Mouse (Mus musculus): ENCODE measurements at regions not wholly inside any gene's neighbourhood (a gene's known extent, or its start where the extent isn't known, plus 50 kb on each side); places are given as distances from the start of the nearest gene placed in this dataset.
A peak's percentile ranks its signal among the peaks of the same experiment; 100 is the strongest.

- no peak for DNase-seq (ENCODE audit: extremely low spot score in 1 of 2, low spot score in 1 of 2)
Observed at GRCm38 (mm10) chr10:9490416-9490815, 184.6 kb downstream of the Samd5 start.

DNA sequence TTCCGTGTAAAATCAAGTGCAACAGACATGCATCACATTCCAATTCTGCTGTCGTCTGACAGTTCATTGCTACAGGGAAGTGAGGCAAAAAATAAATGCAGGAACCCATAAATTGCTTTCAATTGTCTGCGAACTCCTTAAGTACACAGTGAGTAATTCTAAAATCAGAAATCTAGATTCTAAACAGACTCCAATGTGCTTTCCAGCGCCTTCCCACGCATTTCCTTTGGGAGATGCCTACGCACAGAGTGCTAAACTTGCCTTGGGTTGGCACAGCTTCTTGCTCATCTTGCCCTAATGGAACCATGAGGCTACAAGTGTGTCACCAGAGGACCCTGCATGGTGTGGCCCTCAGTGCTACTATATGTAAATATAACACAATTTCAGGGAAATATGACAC, 212.6 kb downstream of the Samd5 start:
- peak; percentile 54 to 72 for DNase-seq (ENCODE audit: extremely low spot score in 1 of 2, low spot score in 1 of 2)

- DNase-seq (ENCODE audit: extremely low spot score in 1 of 2, low spot score in 1 of 2) = no peak
Observed at GRCm38 (mm10) chr10:9459145-9459544, 215.9 kb downstream of the Samd5 start.

DNA sequence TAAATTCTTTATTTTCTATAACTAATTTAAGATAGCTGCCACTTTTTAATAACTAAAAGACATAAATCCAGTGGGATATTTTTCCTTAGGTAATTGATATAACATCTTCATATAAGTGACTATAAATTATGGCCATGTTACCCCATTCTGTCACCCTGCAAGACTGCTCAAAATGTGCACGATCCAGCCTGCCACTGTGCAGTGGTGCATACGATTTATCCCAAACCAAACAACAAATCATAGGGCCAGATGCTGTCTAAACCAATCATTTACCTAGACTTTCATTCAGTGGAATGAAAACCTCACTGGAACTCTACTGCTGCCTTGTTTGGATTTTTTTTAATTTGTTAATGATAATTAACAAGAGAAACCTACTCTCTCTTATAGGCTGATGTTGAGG, 216.5 kb downstream of the Samd5 start:
- no peak for DNase-seq (ENCODE audit: extremely low spot score in 1 of 2, low spot score in 1 of 2)

DNA sequence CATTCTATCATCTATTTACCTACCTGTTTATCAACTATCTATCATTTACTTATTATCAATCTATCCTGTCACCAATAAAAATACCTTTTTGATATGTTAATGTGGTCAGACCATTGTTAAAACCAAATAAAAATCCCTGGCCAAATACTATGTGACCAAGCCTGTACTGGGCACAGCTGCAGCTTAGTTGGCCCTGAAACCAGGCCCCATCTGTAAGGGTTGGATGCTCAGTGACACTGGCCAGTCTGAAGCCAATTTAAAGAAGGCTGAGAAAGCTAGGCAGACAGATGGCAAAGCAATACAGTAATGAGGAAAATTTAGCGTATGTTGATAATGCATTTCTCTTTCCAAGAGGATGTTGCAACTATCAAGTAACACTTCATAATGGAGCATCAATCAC, 217.8 kb downstream of the Samd5 start:
- DNase-seq (ENCODE audit: extremely low spot score in 1 of 2, low spot score in 1 of 2) = no peak

- no peak for DNase-seq (ENCODE audit: extremely low spot score in 1 of 2, low spot score in 1 of 2)
Observed at GRCm38 (mm10) chr10:9439072-9439471, 235.9 kb downstream of the Samd5 start.

- no peak for DNase-seq (ENCODE audit: extremely low spot score in 1 of 2, low spot score in 1 of 2)
Observed at GRCm38 (mm10) chr10:9438366-9438765, 236.6 kb downstream of the Samd5 start.

DNA sequence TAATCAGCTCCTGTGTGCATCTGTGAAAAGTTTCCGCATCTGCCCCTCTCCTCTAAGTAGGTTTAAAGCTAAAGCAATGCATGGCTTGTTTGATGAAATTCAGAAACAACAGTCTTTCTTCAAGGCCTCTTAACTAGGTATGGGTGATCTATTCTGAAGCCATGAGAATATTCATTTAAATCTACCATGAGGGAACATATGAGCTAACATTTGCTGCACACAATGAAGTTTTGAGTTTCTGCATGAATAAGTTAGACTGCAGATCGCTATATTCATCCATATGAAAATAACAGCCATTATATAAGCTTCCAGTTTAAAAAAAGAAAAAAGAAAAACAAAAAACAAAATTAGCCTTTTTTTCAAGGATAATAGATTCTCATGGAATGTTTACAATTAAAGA, 245.9 kb downstream of the Samd5 start:
- DNase-seq (ENCODE audit: extremely low spot score in 1 of 2, low spot score in 1 of 2) = peak in 1 of 2 experiments; percentile 9

GRCm38 (mm10) chr10:9420741-9421140, 254.3 kb downstream of the Samd5 start:
- no peak for DNase-seq (ENCODE audit: extremely low spot score in 1 of 2, low spot score in 1 of 2)

GRCm38 (mm10) chr10:9416685-9417084, 258.3 kb downstream of the Samd5 start:
- peak in 1 of 2 experiments; percentile 46 for DNase-seq (ENCODE audit: extremely low spot score in 1 of 2, low spot score in 1 of 2)

DNA sequence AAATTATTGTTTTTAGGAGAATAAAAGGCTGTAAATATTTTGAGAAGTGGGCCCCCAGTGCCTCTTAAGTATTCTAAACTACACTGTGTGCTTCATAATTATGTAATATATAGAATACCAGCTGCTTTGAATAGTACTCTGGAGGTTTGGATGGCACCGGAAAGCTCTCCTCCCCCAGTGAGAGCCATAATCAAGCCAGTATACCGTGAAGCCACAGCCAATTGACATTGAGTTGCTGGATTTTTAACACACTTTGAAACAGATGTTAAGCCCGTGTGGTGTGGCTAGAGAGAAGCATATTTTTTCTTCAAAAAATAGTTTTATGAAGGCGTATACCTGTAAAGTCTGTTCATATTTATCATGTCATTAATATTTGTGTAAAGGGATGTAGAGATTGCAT, 268.9 kb downstream of the Samd5 start:
- no peak for DNase-seq (ENCODE audit: extremely low spot score in 1 of 2, low spot score in 1 of 2)

DNA sequence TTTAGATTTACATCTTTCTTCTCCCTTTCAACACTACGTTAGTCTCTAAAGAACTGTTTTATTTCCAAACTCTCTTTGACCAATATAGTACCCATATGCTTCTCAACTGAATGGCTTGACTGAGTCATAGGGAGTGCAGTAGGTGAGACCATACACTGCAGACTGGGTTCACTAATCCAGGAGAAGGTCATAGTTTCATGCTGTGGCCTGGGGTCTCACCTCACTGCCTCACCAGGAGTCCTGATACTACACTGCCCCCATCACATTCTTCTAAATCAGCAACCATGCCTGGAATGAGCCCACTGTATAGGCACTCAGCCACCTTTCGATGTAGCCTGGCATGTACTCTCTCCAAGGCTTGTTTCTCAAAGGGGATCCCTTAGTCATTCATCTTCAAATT, 269.6 kb downstream of the Samd5 start:
- no peak for DNase-seq (ENCODE audit: extremely low spot score in 1 of 2, low spot score in 1 of 2)

GRCm38 (mm10) chr10:9404963-9405362, 270.0 kb downstream of the Samd5 start:
- DNase-seq (ENCODE audit: extremely low spot score in 1 of 2, low spot score in 1 of 2) = no peak

DNA sequence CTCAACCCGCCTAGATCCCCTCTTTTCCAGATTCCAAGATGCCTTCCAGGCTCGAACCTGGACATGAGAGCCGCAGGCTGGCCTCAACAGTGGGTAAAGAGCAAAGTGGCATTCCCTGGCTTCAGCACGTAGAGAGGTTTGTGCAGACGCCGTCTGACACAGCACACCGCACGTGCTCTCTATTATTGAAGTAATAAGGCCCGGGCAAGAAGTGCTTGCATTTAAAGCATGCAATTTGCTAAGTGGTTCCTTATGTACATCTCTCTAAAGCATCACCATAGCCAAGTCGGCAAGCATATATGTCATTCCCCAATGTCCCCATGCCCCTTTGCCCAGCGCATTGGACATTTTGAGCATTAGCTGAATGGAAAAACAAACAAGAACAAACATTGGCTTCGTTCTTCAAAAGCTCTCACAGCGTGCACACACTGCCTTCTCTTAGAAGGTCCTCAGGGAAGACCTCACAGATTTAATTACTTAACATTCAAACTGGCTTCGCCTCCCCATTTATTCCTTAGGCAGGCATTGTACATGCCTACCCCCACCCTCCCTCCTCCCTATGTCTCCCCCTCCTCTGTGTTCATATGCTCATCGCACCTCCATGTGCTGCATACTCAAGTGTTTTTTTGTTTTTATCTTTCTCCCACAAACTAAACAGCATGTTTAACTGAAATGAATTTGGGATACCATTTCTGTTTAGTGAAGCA, 273.9 kb downstream of the Samd5 start:
- DNase-seq (ENCODE audit: extremely low spot score in 1 of 2, low spot score in 1 of 2) = no peak

DNA sequence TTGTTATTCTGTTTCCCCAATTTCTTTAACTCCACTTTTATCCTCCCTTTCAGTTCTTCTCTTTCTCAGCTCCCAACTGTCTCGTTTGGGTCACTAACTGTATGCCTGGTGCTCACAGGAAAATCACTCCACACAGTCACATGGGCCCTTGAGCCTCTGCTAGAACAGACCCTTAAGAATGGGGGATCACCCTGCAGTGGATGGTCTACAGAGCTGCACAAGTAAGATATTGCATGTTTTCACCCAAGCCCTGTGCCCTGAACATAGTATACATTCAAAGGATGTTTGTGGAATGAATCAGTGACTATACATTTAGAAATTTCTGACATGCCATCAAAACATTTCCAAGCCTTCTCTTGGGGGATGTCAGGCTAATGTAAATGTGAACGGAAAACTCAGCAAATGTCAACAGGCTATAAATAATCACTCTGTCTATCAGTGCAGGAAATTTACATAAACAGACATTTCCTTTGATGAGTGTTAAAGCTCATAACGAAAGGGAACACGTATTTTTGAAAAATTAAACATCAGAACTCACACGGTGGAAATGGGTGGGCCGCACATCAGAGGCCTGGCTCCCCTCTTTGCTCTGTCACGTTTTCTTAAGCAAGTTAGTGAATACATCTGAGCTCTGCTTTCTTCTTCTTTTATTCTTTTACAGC, 297.4 kb downstream of the Samd5 start:
- no peak for DNase-seq (ENCODE audit: extremely low spot score in 1 of 2, low spot score in 1 of 2)

DNA sequence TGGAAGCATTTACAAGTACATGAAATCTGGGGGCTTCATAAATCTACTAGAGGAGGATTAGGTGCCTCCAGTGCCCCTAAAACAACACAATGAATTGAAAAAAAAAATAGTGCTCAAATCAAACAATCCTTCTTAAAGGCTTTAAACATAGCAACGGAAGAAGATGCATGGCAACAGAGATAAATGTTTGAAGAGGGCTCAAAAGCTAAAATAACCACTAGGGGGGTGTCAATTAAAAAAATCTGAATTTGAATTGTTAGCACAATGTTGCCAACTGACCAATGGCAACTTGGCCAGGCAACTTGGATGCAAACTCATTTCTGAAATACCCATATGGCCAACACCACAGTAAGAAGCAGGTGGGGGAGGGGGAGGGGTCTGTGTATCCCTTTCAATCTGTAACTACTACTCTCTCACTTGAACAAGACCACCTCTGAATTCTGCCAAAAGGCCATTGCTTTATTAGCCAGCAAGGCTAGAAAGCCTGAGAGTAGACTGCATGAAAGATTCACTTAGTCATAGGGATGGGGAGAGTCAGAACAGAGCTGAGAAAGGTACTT, 312.6 kb downstream of the Samd5 start:
- DNase-seq (ENCODE audit: extremely low spot score in 1 of 2, low spot score in 1 of 2) = no peak

DNA sequence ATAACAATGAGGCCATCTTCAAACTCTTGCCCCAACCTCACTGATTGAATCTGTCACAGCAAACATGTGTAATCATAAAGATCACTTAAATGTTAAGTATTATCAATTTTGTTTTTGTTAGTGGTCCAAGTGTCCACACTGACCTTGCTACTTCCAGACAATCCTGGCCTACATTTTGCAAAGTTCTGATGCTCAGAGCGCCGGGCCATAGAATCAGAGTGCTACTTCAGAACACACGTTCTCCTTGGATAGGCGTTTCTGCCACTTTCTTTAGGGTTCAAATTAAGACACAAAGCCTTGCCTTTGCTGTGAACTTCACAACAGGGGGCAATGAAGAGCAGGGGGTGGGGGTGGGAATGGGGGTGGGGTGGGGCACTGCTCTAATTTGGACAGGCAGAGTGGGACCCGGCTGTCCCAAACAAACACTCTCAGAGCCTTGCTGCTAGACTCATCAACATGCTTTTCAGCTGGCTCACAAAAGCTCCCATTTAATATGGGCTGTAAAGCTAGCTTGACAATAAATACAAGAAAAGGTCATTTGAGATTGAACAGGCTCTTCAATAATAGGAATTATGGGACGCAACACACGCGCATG, 336.7 kb downstream of the Samd5 start:
- DNase-seq (ENCODE audit: extremely low spot score in 1 of 2, low spot score in 1 of 2) = no peak

DNA sequence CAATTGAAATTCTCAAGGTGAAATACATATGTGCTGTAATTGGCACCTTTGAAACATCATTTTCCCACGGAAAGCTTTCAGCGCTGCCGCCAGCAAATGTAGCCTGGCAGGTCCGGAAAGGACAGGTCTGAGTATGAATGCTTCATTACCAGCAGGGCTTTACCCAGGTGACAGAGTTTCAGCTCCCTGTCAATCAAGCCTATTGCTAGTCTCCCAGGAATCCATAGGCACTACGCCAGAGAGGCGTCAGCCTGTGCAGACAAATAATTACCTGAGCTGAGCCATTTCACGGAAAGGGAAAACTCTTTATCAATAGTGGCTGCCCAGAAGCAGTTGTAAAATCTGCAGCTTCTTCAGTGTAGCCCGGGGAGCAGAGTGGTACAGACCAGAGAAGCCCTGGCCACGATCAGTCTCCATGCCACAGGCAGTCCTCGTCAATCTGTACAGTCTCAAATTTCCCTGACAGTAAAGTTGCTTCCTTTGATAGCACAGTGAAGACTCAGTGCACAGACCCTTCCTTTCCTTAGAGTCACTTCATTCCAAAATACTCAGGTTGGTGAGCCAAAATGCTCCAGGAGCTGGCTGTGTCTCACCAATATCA, 340.7 kb downstream of the Samd5 start:
- no peak for DNase-seq (ENCODE audit: extremely low spot score in 1 of 2, low spot score in 1 of 2)

- no peak for DNase-seq (ENCODE audit: extremely low spot score in 1 of 2, low spot score in 1 of 2)
Observed at GRCm38 (mm10) chr10:9331694-9332093, 343.3 kb downstream of the Samd5 start.

DNA sequence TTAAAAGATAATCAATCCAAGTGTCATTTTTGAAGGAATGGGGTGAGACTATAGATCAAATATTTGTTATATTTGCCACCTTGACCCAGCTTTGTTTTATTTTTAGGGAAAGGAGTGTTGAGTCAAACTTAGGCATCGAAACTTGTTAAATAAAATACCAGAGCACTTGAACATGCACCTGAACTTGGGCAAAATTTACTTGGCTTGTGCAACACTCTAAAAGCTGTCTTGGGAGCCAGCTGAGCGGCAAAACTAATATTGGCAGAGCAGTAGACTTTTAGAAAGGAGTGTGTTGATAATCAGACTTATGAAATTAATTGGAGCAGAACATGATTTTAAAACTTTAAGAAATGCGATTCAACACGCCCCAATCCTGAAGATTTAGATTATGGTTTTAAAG, 346.7 kb downstream of the Samd5 start:
- no peak for DNase-seq (ENCODE audit: extremely low spot score in 1 of 2, low spot score in 1 of 2)

DNA sequence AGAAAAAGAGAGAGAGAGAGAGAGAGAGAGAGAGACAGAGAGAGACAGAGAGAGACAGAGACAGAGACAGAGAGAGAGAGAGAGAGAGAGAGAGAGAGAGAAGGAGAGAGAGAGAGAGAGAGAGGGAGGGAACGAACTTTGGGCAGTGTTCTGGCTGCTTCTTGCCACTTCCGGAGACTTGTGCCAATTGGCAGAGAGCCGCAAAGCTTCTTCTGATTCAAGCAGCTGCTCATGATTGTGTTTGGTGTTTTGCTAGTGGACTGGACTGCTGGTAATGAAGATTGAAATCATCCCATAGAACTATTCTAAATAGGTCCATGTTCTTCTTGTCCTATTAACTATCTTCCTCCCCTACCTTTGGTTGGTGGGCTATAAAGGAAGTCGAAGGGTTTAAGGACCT, 347.1 kb downstream of the Samd5 start:
- peak in 1 of 2 experiments; percentile 6 for DNase-seq (ENCODE audit: extremely low spot score in 1 of 2, low spot score in 1 of 2)
